Mouse (Mus musculus): ENCODE measurements at regions not wholly inside any gene's neighbourhood (a gene's known extent, or its start where the extent isn't known, plus 50 kb on each side); places are given as distances from the start of the nearest gene placed in this dataset.

DNA sequence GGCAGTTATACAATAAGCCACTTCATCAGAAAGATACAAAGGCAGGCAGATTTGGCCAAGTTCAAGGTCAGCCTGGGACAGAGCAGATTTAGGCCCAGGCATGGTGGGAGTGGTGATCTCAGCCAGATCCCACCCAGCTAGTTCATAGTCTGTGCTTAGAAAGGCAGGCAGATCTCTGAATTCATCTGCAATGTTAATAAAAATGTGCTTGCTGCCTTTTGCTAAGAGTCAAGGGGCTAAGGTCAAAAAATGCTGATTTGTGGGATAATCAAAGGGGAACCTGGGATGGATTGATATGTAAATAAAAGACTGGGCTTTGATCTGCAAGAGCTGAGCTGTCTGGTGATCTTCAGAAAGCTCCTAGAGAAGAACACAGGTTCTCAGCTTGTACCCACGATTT, 109.2 kb upstream of the Creb1 start:
- H3K4me2 ChIP-seq (replicated peaks; ENCODE audit: low read depth, low read length), result no peak overlapping the region
- no peaks in the 10 kb centered on the region for H3K9me3 ChIP-seq (ENCODE audit: control insufficient read depth, low read length)
- H3K36me3 ChIP-seq (ENCODE audit: control insufficient read depth, insufficient read depth, low read length), result no peaks in the 10 kb centered on the region
- H3K4me1 ChIP-seq (ENCODE audit: control insufficient read depth, insufficient read depth, low read length), result no peaks in the 10 kb centered on the region
- H3K27me3 ChIP-seq (ENCODE audit: control insufficient read depth, insufficient read depth, low read length), result no peaks in the 10 kb centered on the region
- no peak for ATAC-seq (ENCODE audit: low FRiP score, low TSS enrichment)
- 76% methylated on average over 1 of the region's 1 CpGs for WGBS
- no peak overlapping the region for H3K9ac ChIP-seq (ENCODE audit: low read depth, low read length)
- H3K4me3 ChIP-seq (ENCODE audit: low read length), result no peak overlapping the region
- H3K27ac ChIP-seq (ENCODE audit: low read depth, low read length), result no peak overlapping the region

DNA sequence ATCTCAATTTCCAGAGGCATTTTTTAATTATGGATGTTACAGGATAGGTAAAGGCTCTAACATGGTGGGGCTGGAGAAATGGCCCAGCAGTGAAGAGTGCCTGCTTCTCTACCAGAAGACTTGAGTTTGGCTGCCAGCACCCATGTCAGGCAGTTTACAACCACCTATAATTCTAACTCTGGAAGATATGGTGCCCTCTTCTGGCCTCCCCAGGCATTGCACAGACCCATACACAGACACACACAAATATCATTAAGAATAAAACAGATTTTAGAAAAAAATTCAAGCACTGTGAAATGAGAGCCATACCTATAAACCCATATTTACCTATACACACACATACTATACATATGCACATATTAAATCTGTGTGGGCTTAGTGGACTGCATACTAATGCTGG, 113.9 kb upstream of the Creb1 start:
- Histone ChIP-seq H3K36me3 (ENCODE audit: control insufficient read depth, insufficient read depth, low read length) (no peaks in the 10 kb centered on the region), H3K9ac (ENCODE audit: low read depth, low read length) (no peak overlapping the region), H3K27me3 (ENCODE audit: control insufficient read depth, insufficient read depth, low read length) (no peaks in the 10 kb centered on the region), H3K4me1 (ENCODE audit: control insufficient read depth, insufficient read depth, low read length) (no peaks in the 10 kb centered on the region), H3K9me3 (ENCODE audit: control insufficient read depth, low read length) (no peaks in the 10 kb centered on the region), H3K4me2 (replicated peaks; ENCODE audit: low read depth, low read length) (no peak overlapping the region), H3K27ac (ENCODE audit: low read depth, low read length) (no peak overlapping the region), H3K4me3 (ENCODE audit: low read length) (no peak overlapping the region)
- ATAC-seq (ENCODE audit: low FRiP score, low TSS enrichment), result no peak

DNA sequence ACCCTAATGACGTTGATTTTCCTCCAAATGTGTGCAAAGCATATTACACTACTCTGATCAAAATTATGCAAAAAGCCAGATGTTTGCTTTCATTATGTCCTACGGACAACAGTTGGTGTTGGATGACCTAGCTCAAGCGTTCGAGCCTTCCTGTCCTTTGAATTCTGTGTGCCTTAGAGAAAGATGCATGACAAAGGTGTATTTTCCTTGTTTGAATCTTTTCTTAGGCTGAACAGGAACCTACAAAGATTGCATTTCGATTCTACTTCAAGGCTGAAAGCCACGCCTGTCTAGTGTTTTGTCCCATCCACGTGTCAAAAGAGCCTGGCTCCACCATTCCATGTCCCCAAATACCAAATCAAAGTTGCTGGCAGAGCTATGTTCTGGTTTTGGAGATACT, 116.5 kb upstream of the Creb1 start:
- H3K36me3 ChIP-seq (ENCODE audit: control insufficient read depth, insufficient read depth, low read length), result no peaks in the 10 kb centered on the region
- no peak for ATAC-seq (ENCODE audit: low FRiP score, low TSS enrichment)
- no peaks in the 10 kb centered on the region for H3K27me3 ChIP-seq (ENCODE audit: control insufficient read depth, insufficient read depth, low read length)
- 83% methylated on average over 7 of the region's 7 CpGs for WGBS
- H3K4me1 ChIP-seq (ENCODE audit: control insufficient read depth, insufficient read depth, low read length), result no peaks in the 10 kb centered on the region
- no peak overlapping the region for H3K27ac ChIP-seq (ENCODE audit: low read depth, low read length)
- no peak overlapping the region for H3K9ac ChIP-seq (ENCODE audit: low read depth, low read length)
- no peak overlapping the region for H3K4me3 ChIP-seq (ENCODE audit: low read length)
- H3K4me2 ChIP-seq (replicated peaks; ENCODE audit: low read depth, low read length), result no peak overlapping the region
- H3K9me3 ChIP-seq (ENCODE audit: control insufficient read depth, low read length), result no peaks in the 10 kb centered on the region

DNA sequence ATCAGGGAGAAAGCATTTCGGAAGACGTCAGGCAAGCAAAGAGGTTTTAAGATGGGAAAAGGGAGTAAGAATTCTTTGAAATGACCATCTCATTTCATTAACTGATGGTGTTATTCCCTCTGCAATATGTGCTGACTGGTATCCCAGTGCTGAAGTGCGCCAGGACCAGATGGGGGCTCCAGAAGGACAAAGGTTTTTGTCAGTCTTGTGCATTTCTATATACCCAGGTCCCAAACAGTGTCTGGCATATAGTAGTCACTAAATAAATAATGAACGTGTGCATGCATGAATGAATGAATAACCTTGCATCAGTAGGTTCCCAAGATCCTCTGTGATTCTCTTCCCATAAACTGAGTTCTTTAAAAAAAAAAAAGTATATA, 119.3 kb upstream of the Creb1 start:
- Histone ChIP-seq H3K4me2 (replicated peaks; ENCODE audit: low read depth, low read length) (no peak overlapping the region), H3K4me1 (ENCODE audit: control insufficient read depth, insufficient read depth, low read length) (peaks cover 4% of the 10 kb centered on the region; the same call in 1 of the 2 replicates), H3K9ac (ENCODE audit: low read depth, low read length) (no peak overlapping the region), H3K9me3 (ENCODE audit: control insufficient read depth, low read length) (no peaks in the 10 kb centered on the region), H3K36me3 (ENCODE audit: control insufficient read depth, insufficient read depth, low read length) (no peaks in the 10 kb centered on the region), H3K27ac (ENCODE audit: low read depth, low read length) (no peak overlapping the region), H3K4me3 (ENCODE audit: low read length) (no peak overlapping the region), H3K27me3 (ENCODE audit: control insufficient read depth, insufficient read depth, low read length) (no peaks in the 10 kb centered on the region)
- 88% methylated on average over 4 of the region's 4 CpGs for WGBS
- ATAC-seq (ENCODE audit: low FRiP score, low TSS enrichment), result no peak

DNA sequence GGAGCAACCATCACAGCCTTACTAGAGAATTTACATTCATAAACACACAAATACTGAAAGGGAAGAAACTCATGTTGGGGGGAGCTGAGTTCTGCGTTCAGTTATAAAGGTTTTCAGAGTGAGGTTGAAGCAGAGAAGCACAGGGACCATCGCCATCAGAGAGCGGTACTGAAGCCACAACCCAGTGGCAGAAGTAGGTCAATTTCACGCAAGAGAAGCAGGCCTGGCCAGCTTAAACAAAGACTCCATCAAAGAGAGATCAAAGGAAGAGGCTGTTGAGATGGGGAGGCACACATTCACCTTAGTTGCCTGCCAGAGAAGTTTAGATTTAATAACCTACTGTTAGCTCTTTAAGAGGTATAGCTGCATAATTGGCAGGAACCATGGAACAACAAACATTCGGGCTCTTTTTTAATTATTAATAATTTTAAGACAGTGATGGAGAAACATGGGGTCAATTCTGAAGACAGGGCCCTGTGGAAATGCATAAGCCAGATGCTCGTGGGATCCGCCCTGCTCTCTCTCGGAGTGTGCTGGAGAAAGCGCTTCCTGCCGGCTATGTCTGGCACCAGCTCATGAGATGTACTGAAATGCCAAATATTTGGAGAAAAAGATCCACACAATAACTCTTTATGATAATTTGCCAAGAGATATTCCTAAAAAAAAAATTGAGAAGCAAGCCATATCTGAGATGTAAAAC, 119.8 kb upstream of the Creb1 start:
- no peak overlapping the region for H3K27ac ChIP-seq (ENCODE audit: low read depth, low read length)
- H3K9me3 ChIP-seq (ENCODE audit: control insufficient read depth, low read length), result no peaks in the 10 kb centered on the region
- no peaks in the 10 kb centered on the region for H3K27me3 ChIP-seq (ENCODE audit: control insufficient read depth, insufficient read depth, low read length)
- ATAC-seq (ENCODE audit: low FRiP score, low TSS enrichment), result no peak
- H3K4me3 ChIP-seq (ENCODE audit: low read length), result no peak overlapping the region
- WGBS, result 67% methylated on average over 10 of the region's 10 CpGs
- H3K4me2 ChIP-seq (replicated peaks; ENCODE audit: low read depth, low read length), result no peak overlapping the region
- peaks cover 4% of the 10 kb centered on the region; the same call in 1 of the 2 replicates for H3K4me1 ChIP-seq (ENCODE audit: control insufficient read depth, insufficient read depth, low read length)
- no peak overlapping the region for H3K9ac ChIP-seq (ENCODE audit: low read depth, low read length)
- no peaks in the 10 kb centered on the region for H3K36me3 ChIP-seq (ENCODE audit: control insufficient read depth, insufficient read depth, low read length)

DNA sequence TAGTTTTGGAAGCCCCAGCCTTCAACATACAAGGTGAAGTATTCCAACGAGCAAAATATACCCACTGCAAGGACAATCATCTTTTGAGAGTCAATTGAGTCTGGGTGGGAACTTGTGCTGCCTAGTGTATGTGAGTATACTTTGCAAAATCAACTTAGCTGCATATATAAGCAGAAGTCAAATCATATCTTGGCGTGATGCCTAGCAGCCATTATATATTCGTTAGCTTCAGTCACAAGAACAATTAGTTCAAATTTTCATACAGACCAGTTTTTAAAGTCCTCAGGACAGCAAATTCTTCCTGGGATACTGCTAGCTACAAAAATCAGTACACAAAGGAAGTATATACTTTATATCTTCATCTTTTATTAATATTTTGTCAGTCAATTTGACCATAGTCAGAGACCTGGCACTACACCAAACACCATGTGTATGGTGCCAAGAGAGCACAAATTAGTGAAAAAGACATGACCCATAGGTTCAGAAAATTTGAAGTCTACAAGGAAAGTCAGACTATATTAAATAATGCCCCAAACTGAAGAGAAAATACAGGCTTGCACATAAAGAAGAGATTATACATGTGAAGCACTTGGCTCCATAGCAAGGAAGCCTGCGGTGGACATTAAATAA, 120.5 kb upstream of the Creb1 start:
- no peaks in the 10 kb centered on the region for H3K9me3 ChIP-seq (ENCODE audit: control insufficient read depth, low read length)
- H3K9ac ChIP-seq (ENCODE audit: low read depth, low read length), result no peak overlapping the region
- no peaks in the 10 kb centered on the region for H3K27me3 ChIP-seq (ENCODE audit: control insufficient read depth, insufficient read depth, low read length)
- no peak overlapping the region for H3K4me2 ChIP-seq (replicated peaks; ENCODE audit: low read depth, low read length)
- no peak overlapping the region for H3K4me3 ChIP-seq (ENCODE audit: low read length)
- H3K36me3 ChIP-seq (ENCODE audit: control insufficient read depth, insufficient read depth, low read length), result no peaks in the 10 kb centered on the region
- H3K27ac ChIP-seq (ENCODE audit: low read depth, low read length), result no peak overlapping the region
- 91% methylated on average over 4 of the region's 4 CpGs for WGBS
- ATAC-seq (ENCODE audit: low FRiP score, low TSS enrichment), result no peak
- peaks cover 4% of the 10 kb centered on the region; the same call in 1 of the 2 replicates for H3K4me1 ChIP-seq (ENCODE audit: control insufficient read depth, insufficient read depth, low read length)

DNA sequence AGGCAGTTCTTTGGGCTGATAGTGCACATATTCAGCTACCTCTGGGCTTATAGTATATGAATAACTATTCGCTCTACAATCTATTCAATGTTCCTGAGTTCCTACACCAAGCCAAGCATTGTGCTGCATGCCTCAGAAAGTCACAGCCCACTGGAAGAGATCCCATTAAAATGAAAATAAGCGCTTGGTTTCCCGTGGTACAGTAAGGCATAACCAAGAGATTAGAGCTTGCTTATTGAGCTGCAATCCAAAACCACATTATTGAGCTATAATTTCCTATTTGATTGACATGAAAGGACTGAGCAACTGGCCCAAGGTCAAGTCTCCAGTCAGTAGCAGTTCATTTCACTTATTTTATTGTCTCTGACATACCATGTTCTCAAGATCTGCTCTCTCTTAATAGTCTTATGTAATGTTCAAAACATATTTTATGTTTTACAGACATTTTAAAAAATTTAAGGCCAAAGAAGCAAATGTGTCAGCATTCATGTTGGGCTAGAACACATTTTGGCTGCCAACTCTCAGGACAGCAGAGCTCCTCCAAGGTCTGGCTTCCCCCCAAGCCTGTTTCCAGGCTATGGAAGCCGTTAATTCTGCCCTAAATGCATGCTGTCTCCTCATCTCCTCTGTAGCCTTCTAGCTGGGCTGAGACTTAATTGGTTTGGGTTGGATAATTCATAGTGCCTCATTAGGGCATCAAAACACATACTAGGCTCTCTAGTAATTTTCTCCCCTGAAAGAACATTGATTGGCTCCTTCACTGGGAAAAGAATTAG, 123.5 kb upstream of the Creb1 start:
- Histone ChIP-seq H3K9ac (ENCODE audit: low read depth, low read length) (no peak overlapping the region), H3K36me3 (ENCODE audit: control insufficient read depth, insufficient read depth, low read length) (no peaks in the 10 kb centered on the region), H3K4me1 (ENCODE audit: control insufficient read depth, insufficient read depth, low read length) (peaks cover 4% of the 10 kb centered on the region; the same call in 1 of the 2 replicates), H3K27ac (ENCODE audit: low read depth, low read length) (no peak overlapping the region), H3K9me3 (ENCODE audit: control insufficient read depth, low read length) (no peaks in the 10 kb centered on the region), H3K4me3 (ENCODE audit: low read length) (no peak overlapping the region), H3K27me3 (ENCODE audit: control insufficient read depth, insufficient read depth, low read length) (no peaks in the 10 kb centered on the region), H3K4me2 (replicated peaks; ENCODE audit: low read depth, low read length) (no peak overlapping the region)
- ATAC-seq (ENCODE audit: low FRiP score, low TSS enrichment), result no peak
- 54% methylated on average over 4 of the region's 4 CpGs for WGBS

DNA sequence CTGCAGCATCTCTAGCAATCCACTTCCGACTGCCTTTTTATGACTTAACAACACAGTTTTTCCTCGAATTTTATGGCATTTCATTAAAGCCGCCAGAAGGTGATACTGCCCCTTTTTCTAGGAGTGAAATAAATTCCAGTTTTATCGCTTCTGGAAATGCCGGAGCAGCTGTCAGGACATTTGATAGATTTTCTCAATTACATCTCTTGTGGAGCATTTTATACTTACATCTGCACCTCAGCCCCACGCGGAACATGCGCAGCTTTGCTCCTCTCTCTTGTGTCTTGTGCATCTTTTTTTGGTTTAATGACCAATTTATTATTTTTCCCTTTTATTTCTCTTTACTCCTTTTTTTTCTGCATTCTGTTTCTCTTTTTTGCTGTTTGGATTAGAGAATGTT, 140.9 kb upstream of the Creb1 start:
- Histone ChIP-seq H3K4me1 (ENCODE audit: control insufficient read depth, insufficient read depth, low read length) (0 out of 2 replicates have a peak, but pooled peaks cover 2% of the 10 kb centered on the region), H3K36me3 (ENCODE audit: control insufficient read depth, insufficient read depth, low read length) (no peaks in the 10 kb centered on the region), H3K9ac (ENCODE audit: low read depth, low read length) (no peak overlapping the region), H3K9me3 (ENCODE audit: control insufficient read depth, low read length) (no peaks in the 10 kb centered on the region), H3K27ac (ENCODE audit: low read depth, low read length) (no peak overlapping the region), H3K27me3 (ENCODE audit: control insufficient read depth, insufficient read depth, low read length) (no peaks in the 10 kb centered on the region), H3K4me2 (replicated peaks; ENCODE audit: low read depth, low read length) (no peak overlapping the region), H3K4me3 (ENCODE audit: low read length) (no peak overlapping the region)
- WGBS, result 21% methylated on average over 8 of the region's 8 CpGs
- ATAC-seq (ENCODE audit: low FRiP score, low TSS enrichment), result no peak

DNA sequence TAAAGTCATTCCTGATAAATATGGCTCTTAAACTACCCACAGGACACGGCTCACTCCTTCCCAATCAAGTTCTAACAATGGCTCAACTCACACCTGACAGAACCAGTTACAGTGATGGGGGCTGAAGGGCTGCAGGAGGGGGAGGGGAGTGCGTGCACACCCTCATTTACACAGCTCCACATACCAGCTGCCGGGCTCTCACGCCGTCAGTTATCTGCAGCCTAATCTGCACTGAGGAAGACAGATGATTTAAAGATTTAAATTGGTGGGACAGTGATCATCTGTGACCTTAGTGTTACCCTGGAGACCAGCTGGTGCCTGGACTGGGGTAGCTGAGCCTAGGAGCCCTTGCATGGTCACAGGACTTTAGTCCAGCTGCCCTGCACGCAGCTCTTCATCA, 151.2 kb upstream of the Creb1 start:
- H3K4me2 ChIP-seq (replicated peaks; ENCODE audit: low read depth, low read length), result no peak overlapping the region
- 20% methylated on average over 6 of the region's 6 CpGs for WGBS
- no peaks in the 10 kb centered on the region for H3K27me3 ChIP-seq (ENCODE audit: control insufficient read depth, insufficient read depth, low read length)
- H3K4me3 ChIP-seq (ENCODE audit: low read length), result no peak overlapping the region
- H3K36me3 ChIP-seq (ENCODE audit: control insufficient read depth, insufficient read depth, low read length), result no peaks in the 10 kb centered on the region
- H3K27ac ChIP-seq (ENCODE audit: low read depth, low read length), result no peak overlapping the region
- H3K9me3 ChIP-seq (ENCODE audit: control insufficient read depth, low read length), result 0 out of 2 replicates have a peak, but pooled peaks cover 2% of the 10 kb centered on the region
- no peak overlapping the region for H3K9ac ChIP-seq (ENCODE audit: low read depth, low read length)
- H3K4me1 ChIP-seq (ENCODE audit: control insufficient read depth, insufficient read depth, low read length), result peaks cover 7% of the 10 kb centered on the region
- no peak for ATAC-seq (ENCODE audit: low FRiP score, low TSS enrichment)
